Mouse (Mus musculus) kidney, embryonic 15.5 days (tissue): ENCODE results near the gene Ptpn13. TPM values are rescaled to one million over a fixed set of nuclear protein-coding genes. Genes with fewer than 3 reads are reported as not detected.

Source experiments
- ATAC-seq: fragments of 200-750 bp; cut with Nextera tagmentation; replicated peaks from 2 replicates; pipeline ENCODE4 v1.8.0; 2017; ENCODE audit warnings: moderate TSS enrichment; ENCODE audit not compliant: low FRiP score
- H3K27ac ChIP-seq: fragments of 300-500 bp; sonication (generic); 2 replicates; pipeline ENCODE4 v1.5.1; 2015; ENCODE audit warnings: mild to moderate bottlenecking, inconsistent platforms
- H3K27me3 ChIP-seq: fragments of 300-500 bp; sonication (generic); 2 replicates; pipeline ENCODE4 v1.6.1; 2015; ENCODE audit warnings: inconsistent platforms
- H3K36me3 ChIP-seq: fragments of 300-500 bp; sonication (generic); 2 replicates; pipeline ENCODE4 v1.6.1; 2015; ENCODE audit warnings: inconsistent platforms
- H3K4me1 ChIP-seq: fragments of 300-500 bp; sonication (generic); 2 replicates; pipeline ENCODE4 v1.6.1; 2015; ENCODE audit warnings: inconsistent platforms
- H3K4me2 ChIP-seq: fragments of 300-500 bp; sonication (generic); 2 replicates; pipeline ENCODE4 v1.6.1; 2015; ENCODE audit warnings: moderate library complexity, mild to moderate bottlenecking, inconsistent platforms
- H3K4me3 ChIP-seq: fragments of 300-500 bp; sonication (generic); replicated peaks from 2 replicates; pipeline ENCODE4 v1.5.1; 2015; ENCODE audit warnings: mild to moderate bottlenecking, inconsistent platforms
- H3K9ac ChIP-seq: fragments of 300-500 bp; sonication (generic); 2 replicates; pipeline ENCODE4 v1.6.1; 2015; ENCODE audit warnings: mild to moderate bottlenecking, inconsistent platforms
- H3K9me3 ChIP-seq: fragments of 300-500 bp; sonication (generic); replicated peaks from 2 replicates; pipeline ENCODE4 v1.6.1; 2016; ENCODE audit warnings: inconsistent platforms
- WGBS: fragments of 180-500 bp; shearing (Covaris S2); methylation state at CpG from one replicate; pipeline ENCODE4 v1.1.7; 2015; ENCODE audit warnings: mixed read lengths; 5-methylcytosine and 5-hydroxymethylcytosine counted together
- polyA plus RNA-seq: library from polyadenylated mRNA; unstranded; fragments of >200 nt; fragmentation: Nextera tagmentation; extraction: Ambion mirVana; gene quantifications from 2 replicates; pipeline ENCODE4 v1.2.1, GENCODE M21; 2015

The Ptpn13 gene
- polyA plus RNA-seq, 1 experiment from 2014 or later = 29.8 TPM

DNA sequence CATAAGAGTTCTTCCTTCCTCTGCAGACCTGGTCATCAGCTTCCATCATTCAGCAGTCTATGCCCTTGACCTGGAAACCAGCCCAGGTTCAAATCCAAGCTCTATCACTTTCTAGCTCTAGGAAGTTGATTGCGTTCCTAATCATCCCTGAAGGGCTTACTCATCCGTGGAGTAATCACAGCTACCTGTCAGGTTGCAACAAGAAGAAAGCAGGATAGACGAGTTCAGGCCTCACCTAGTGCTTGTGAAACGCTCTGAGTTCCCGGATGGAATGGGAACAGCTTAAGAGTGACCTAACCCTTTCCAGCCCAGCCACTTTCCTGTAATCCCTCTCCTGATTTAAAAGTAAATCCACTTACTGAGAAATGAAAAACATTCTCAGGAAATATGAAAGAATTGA, 185.2 kb downstream of the Ptpn13 start:
- H3K9me3 ChIP-seq = no peaks in the 10 kb centered on the region

DNA sequence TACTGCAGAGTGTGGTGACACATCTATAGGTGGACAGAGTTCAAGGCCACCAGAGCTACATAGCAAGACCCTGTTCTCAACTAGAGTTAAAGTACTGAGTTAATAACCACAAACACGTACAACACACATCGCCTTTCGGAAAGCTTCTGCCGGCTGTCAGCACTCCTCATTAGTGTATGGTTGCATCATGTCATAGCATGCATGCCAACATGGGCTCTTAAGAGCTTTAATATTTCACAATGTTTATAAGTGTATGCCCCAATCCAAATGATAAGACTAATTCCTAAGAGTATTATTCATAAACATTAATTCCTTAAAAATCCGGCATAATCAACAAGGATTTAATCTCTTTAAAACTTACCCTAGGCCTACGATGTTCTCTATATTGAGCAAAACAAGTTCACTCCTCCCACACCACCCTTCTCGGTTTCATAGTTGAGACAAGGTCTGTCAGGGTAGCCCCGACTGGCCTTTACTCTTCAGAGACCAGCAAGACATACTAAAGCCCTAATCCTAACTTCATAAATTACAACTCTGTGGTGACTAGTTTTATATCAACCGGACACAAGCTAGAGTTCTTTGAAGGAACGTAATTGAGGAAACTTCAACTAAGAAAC, 186.0 kb downstream of the Ptpn13 start:
- Histone ChIP-seq H3K9ac (no peak overlapping the region), H3K27ac (no peak overlapping the region), H3K9me3 (no peaks in the 10 kb centered on the region), H3K4me1 (no peaks in the 10 kb centered on the region), H3K4me3 (no peak overlapping the region), H3K36me3 (no peaks in the 10 kb centered on the region), H3K4me2 (no peak overlapping the region), H3K27me3 (no peaks in the 10 kb centered on the region)
- WGBS = 82% methylated on average over 10 of the region's 10 CpGs
- no peak for ATAC-seq

More for the DNA sequence above, 185.2 kb downstream of the Ptpn13 start:
- H3K4me3 ChIP-seq = no peak overlapping the region
- no peak for ATAC-seq
- H3K27ac ChIP-seq = no peak overlapping the region
- 55% methylated on average over 5 of the region's 5 CpGs for WGBS
- no peaks in the 10 kb centered on the region for H3K4me1 ChIP-seq
- H3K27me3 ChIP-seq = no peaks in the 10 kb centered on the region
- H3K9ac ChIP-seq = no peak overlapping the region
- H3K36me3 ChIP-seq = no peaks in the 10 kb centered on the region
- no peak overlapping the region for H3K4me2 ChIP-seq

DNA sequence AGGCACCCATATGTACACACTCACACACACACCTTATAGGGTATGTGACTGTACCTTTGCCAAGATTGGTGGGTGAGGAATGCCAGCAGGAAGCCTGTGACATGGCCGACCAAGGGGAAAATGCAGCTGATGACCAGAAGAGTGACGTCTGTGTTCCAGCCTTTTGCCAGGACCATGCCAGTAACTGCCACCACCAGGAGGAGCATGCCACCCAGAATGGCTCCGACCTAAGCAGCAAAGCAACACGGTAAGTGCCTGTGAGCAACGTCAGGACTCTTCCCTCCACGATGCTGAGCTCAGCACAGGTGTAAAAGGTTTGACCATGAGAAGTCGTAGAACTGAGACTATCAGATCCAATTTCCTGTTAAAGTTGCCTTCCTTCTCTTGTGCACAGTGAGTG, 187.3 kb downstream of the Ptpn13 start:
- WGBS = 87% methylated on average over 7 of the region's 7 CpGs
- Histone ChIP-seq H3K9me3 (no peaks in the 10 kb centered on the region), H3K27ac (no peak overlapping the region), H3K9ac (no peak overlapping the region), H3K36me3 (no peaks in the 10 kb centered on the region), H3K4me1 (no peaks in the 10 kb centered on the region), H3K27me3 (no peaks in the 10 kb centered on the region), H3K4me3 (no peak overlapping the region), H3K4me2 (no peak overlapping the region)
- ATAC-seq = no peak

DNA sequence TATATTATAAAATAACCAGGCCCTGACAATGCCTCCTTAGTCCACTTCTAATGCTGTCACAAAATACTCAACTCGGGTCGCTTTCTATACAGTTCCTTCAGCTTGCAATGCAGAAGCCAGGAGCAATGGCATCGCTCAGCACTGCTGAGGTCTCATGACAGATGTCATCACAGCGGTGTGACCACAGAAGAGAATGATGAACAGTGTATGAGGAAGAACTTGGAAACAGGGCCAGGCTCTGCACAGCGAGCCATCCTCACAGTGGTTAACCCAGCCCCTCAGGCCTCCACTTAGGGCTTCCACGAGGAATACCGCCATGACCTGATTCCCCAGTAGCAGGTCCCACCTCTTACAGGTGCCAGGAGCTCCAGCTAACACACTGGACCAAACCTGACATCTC, 189.4 kb downstream of the Ptpn13 start:
- H3K9ac ChIP-seq = no peak overlapping the region
- no peaks in the 10 kb centered on the region for H3K9me3 ChIP-seq
- no peak overlapping the region for H3K4me2 ChIP-seq
- WGBS = 86% methylated on average over 7 of the region's 7 CpGs
- no peaks in the 10 kb centered on the region for H3K4me1 ChIP-seq
- H3K36me3 ChIP-seq = no peaks in the 10 kb centered on the region
- H3K27me3 ChIP-seq = no peaks in the 10 kb centered on the region
- H3K27ac ChIP-seq = no peak overlapping the region
- ATAC-seq = no peak
- no peak overlapping the region for H3K4me3 ChIP-seq

DNA sequence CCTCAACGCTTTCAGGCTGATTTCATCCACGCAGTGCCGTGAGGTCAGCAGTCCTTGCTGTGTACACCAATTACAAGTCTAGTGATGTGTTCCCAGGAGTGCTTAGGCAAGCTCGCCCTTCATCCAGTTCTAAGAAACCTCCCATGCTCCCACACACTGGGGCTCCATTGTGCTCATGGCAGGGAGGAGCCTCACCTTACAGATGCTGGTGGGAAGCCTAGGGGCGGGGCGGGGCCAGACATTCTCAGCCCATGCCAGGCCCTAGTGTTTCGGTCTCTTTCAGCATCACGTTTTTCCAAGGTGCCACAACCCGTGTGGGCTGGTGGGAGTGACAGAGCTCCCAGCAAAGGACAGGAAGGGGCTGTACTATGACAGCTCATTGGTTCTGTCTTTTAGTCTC, 192.2 kb downstream of the Ptpn13 start:
- no peak for ATAC-seq
- H3K4me3 ChIP-seq = no peak overlapping the region
- H3K9ac ChIP-seq = no peak overlapping the region
- no peak overlapping the region for H3K4me2 ChIP-seq
- 0 out of 2 replicates have a peak, but pooled peaks cover 4% of the 10 kb centered on the region for H3K4me1 ChIP-seq
- no peaks in the 10 kb centered on the region for H3K9me3 ChIP-seq
- WGBS = 69% methylated on average over 9 of the region's 9 CpGs
- H3K27ac ChIP-seq = no peak overlapping the region
- no peaks in the 10 kb centered on the region for H3K27me3 ChIP-seq
- no peaks in the 10 kb centered on the region for H3K36me3 ChIP-seq

DNA sequence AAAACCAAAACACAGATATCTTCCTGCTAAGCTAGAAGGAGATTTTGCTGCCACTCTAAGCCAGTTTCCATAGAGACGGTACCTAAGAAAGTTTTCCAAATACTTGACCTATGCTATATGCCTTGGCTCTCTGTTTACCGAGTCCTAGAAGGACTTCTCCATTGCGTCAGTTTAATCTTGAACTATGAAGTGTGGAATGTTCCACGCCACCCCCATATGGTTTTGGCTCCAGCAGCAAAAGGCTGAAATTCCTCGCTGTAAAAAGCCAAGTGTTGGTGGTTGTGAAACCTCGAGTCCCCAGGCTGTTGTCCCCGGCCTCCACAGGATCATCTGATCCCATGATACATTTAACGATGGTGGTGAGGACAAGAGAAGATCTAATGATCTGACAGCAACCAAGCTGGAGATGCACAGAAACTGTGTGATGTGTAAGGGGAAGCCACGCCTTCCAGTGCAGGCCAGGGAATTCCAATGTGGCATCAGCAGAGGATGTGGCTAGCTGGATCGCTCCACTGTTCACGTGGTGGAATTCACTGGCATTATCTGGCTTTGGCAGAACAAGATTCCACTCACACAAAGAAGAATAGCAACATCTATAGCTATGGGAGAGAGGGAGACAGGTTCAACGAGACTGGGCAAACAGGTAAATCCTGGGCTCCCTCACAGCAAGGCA, 195.4 kb downstream of the Ptpn13 start:
- Histone ChIP-seq H3K36me3 (no peaks in the 10 kb centered on the region), H3K27me3 (no peaks in the 10 kb centered on the region), H3K9ac (no peak overlapping the region), H3K4me1 (peaks cover 8% of the 10 kb centered on the region; the same call in 1 of the 2 replicates), H3K27ac (0 out of 2 replicates have a peak overlapping the region, but pooled peaks have one; percentile 22), H3K9me3 (no peaks in the 10 kb centered on the region), H3K4me3 (no peak overlapping the region), H3K4me2 (no peak overlapping the region)
- 63% methylated on average over 12 of the region's 12 CpGs for WGBS
- no peak for ATAC-seq

DNA sequence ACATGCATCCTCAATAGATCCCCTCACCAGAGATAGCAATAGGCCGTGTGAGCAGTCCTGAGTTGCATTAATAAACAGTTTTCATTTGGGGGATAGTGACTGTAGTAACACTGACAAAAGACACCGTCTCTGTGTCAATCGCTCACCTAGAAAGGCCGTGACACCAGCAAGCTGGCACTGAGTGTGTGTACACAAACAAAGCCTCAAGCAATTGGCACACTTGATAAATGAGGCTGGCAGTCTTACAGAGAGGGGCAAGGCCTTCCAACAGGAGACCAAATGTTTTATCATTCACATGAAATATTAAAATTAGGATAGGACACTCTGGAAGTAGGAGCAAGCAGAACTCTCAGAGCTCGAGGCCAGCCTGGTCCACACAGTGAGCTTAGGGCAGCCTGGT, 197.3 kb downstream of the Ptpn13 start:
- no peaks in the 10 kb centered on the region for H3K27me3 ChIP-seq
- no peaks in the 10 kb centered on the region for H3K9me3 ChIP-seq
- no peak overlapping the region for H3K27ac ChIP-seq
- H3K4me1 ChIP-seq = peaks cover 8% of the 10 kb centered on the region; the same call in 1 of the 2 replicates
- H3K9ac ChIP-seq = no peak overlapping the region
- no peak overlapping the region for H3K4me3 ChIP-seq
- H3K36me3 ChIP-seq = no peaks in the 10 kb centered on the region
- ATAC-seq = no peak
- no peak overlapping the region for H3K4me2 ChIP-seq
- 89% methylated on average over 5 of the region's 5 CpGs for WGBS

DNA sequence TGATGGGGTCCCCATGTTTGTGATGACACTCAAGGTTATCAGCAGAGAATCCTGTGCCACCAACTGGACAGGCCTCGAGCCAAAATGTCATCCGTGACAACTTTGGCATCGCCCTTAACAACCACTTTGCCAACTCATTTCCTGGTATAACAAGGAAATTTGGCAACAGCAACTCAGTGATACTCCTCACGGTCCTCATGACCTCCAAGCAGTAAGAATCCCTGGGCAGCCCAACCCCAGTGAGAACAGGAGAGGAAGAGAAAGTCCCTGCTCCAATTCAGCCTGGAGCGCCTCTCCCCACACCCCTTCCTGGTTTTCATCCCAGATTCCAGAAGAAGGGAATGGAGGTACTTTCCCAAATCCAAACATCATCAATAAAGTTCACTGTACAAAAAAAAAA, 199.8 kb downstream of the Ptpn13 start:
- no peak for ATAC-seq
- Histone ChIP-seq H3K27me3 (no peaks in the 10 kb centered on the region), H3K4me1 (peaks cover 8% of the 10 kb centered on the region; the same call in 1 of the 2 replicates), H3K36me3 (no peaks in the 10 kb centered on the region), H3K9me3 (no peaks in the 10 kb centered on the region), H3K9ac (no peak overlapping the region), H3K4me2 (no peak overlapping the region), H3K4me3 (no peak overlapping the region), H3K27ac (no peak overlapping the region)
- 93% methylated on average over 5 of the region's 5 CpGs for WGBS

DNA sequence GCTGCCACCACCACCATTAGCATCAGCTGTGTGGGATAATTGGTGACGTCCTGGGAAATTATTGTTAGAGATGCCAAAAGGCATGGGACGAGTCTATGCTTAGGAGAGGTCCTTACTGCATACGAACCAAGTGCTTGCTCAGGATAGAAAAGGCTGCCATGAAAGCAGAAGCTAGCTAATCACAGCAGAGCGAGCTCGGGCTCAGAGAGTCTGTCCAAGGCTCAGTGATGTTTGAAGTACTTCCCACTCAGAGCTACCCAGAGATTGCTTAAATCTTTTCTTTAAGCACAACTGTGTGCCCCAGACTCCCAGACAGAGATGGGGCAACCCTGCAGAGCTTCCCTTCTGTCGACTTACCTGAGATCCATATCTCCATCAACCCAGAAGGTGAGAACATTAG, 203.5 kb downstream of the Ptpn13 start:
- no peak overlapping the region for H3K27ac ChIP-seq
- 82% methylated on average over 6 of the region's 6 CpGs for WGBS

DNA sequence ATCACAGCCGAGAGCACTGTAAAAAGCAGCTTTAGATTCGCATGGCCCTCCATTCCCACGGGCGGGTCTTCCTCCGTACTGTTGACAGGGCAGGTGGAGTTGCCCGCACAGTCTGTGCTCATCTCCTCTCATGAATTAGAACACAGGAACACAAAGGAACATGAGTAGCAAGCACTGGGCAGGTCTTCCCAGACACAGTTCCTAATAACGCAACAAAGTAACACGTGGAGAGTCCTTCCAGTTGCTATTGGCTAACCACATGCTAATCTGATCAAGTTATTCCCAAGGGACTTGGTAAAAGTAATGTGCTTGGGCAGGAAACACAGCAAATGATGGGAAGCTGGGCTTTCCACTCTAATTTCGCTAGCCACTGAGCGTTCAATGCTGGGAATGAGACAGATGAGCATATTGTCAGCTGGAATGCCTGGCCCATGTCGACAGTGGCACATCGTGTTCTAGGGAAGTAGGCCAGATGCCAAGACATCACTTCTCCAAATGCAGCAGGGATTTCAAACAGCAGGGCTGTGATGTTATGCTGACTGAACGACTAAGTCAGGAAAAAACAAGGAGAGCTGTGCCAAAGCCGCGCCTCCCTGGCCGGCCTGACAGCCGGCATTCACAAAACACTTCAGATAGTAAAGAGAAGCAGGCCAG, 204.2 kb downstream of the Ptpn13 start, which contains the start of gene Slc10a6:
Gene Slc10a6, minus strand, starts transcription at position 293 of the 654 bp plus-strand sequence.
- no peak within 1 kb of the TSS for H3K4me2 ChIP-seq
- H3K4me3 ChIP-seq = no peak within 1 kb of the TSS
- H3K27me3 ChIP-seq = no peaks in the 10 kb centered on the region
- H3K36me3 ChIP-seq = no peaks in the 10 kb centered on the region
- no peak within 1 kb of the TSS for H3K9ac ChIP-seq
- H3K27ac ChIP-seq = no peak within 1 kb of the TSS
- WGBS = 65% methylated on average over 17 of the region's 17 CpGs
- no peaks in the 10 kb centered on the region for H3K4me1 ChIP-seq
- H3K9me3 ChIP-seq = no peaks in the 10 kb centered on the region
- no peak for ATAC-seq

More for the DNA sequence above, 203.5 kb downstream of the Ptpn13 start:
- no peak for ATAC-seq
- H3K4me2 ChIP-seq = no peak overlapping the region
- no peaks in the 10 kb centered on the region for H3K27me3 ChIP-seq
- H3K4me3 ChIP-seq = no peak overlapping the region
- H3K4me1 ChIP-seq = peaks cover 2% of the 10 kb centered on the region; the same call in 1 of the 2 replicates
- no peak overlapping the region for H3K9ac ChIP-seq
- H3K36me3 ChIP-seq = no peaks in the 10 kb centered on the region
- H3K9me3 ChIP-seq = no peaks in the 10 kb centered on the region

DNA sequence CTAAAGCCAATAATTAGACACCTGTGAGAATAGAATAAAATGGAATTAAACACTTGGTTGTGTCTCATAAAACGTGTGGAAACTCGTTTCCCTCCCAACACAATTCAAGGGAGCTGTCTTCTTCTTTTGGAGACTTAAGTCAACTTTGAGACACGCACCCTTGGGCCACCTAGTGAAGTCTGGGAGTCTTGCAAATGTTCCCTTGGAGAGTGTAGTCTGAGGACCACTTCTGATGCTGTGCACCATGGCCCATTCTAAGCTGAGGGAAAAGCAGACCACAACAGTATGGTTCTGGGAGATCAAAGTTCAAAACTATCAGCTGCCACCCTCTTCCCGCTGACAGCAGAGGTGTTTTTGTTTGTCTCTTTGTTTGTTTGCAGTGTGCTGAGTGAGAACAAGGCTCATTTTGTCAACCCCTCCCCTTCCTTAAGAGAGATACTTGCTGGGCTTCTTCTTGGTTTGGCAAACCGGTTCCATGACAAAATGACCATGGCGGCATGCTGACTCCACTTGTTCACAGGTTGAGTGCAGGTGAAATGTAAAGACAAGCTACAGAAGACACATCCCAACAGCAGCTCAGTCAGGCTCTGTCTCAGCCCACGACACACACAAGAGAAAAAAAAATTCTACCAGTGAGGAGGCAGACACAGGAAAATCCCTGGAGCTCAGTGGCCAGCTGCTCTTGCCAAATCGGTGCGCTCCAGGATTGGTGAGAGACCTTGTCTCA, 205.0 kb downstream of the Ptpn13 start:
- Histone ChIP-seq H3K4me3 (no peak overlapping the region), H3K36me3 (no peaks in the 10 kb centered on the region), H3K9me3 (no peaks in the 10 kb centered on the region), H3K9ac (no peak overlapping the region), H3K4me1 (no peaks in the 10 kb centered on the region), H3K27ac (no peak overlapping the region), H3K4me2 (no peak overlapping the region), H3K27me3 (no peaks in the 10 kb centered on the region)
- 78% methylated on average over 9 of the region's 9 CpGs for WGBS
- no peak for ATAC-seq

DNA sequence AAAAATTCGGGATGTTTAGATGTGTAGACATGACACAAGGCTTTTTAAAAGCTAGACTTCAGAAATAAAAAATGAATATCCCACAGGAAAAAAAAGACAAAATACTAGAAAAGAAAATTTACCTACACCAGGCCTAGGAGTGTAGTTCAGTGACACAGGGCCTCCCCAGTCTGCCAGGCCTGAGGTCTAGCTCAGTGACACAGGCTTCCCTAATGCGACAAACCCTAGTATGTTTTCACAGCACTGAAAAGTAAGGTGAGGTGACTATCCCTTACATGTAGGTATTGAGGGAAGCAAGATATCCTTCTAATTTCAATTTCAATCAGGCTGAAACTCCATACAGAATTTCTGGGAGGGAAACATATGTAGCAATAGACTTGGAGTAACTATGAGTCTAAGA, 212.2 kb downstream of the Ptpn13 start:
- H3K9me3 ChIP-seq = no peaks in the 10 kb centered on the region
- H3K36me3 ChIP-seq = no peaks in the 10 kb centered on the region
- H3K4me1 ChIP-seq = no peaks in the 10 kb centered on the region
- H3K9ac ChIP-seq = no peak overlapping the region
- no peak overlapping the region for H3K4me3 ChIP-seq
- no peaks in the 10 kb centered on the region for H3K27me3 ChIP-seq
- no peak overlapping the region for H3K27ac ChIP-seq
- no peak overlapping the region for H3K4me2 ChIP-seq
- 83% methylated on average over 2 of the region's 2 CpGs for WGBS
- ATAC-seq = no peak
